Mouse (Mus musculus) skeletal muscle tissue, postnatal 0 days (tissue): ENCODE results near the gene Olfr371. TPM values are rescaled to one million over a fixed set of nuclear protein-coding genes. Genes with fewer than 3 reads are reported as not detected.

Experiments used
- polyA plus RNA-seq: library from polyadenylated mRNA; unstranded; fragments of >200 nt; fragmentation: Nextera tagmentation; extraction: Ambion mirVana; gene quantifications from 2 replicates; pipeline ENCODE4 v1.2.1, GENCODE M21; 2015

Gene Olfr371
- polyA plus RNA-seq = not detected in 2 replicates

GRCm38 (mm10) chr8:85225688-85226087, at the start of gene Olfr371:
Gene Olfr371 (plus strand): TSS chr8:85225988.

Other genes starting within 250 kb of the Olfr371 start
- 11.2 and 16.5 TPM in 2 replicates for gene Junb, start 247.3 kb upstream of the Olfr371 start, polyA plus RNA-seq
- 7.2 and 8.0 TPM in 2 replicates for gene Hook2, start 235.4 kb upstream of the Olfr371 start, polyA plus RNA-seq
- not detected in 2 replicates for gene Best2, start 211.5 kb upstream of the Olfr371 start, polyA plus RNA-seq
- 57.5 and 68.3 TPM in 2 replicates for gene Asna1, start 200.7 kb upstream of the Olfr371 start, polyA plus RNA-seq
- gene Trir, start 199.2 kb upstream of the Olfr371 start, polyA plus RNA-seq = 61.3 and 74.2 TPM in 2 replicates
- 11.4 and 12.6 TPM in 2 replicates for gene Tnpo2, start 189.1 kb upstream of the Olfr371 start, polyA plus RNA-seq
- 9.5 and 11.5 TPM in 2 replicates for gene Fbxw9, start 165.9 kb upstream of the Olfr371 start, polyA plus RNA-seq
- gene Gm5741, start 158.0 kb upstream of the Olfr371 start, polyA plus RNA-seq = not detected in 2 replicates
- gene Dhps, start 154.2 kb upstream of the Olfr371 start, polyA plus RNA-seq = 24.6 and 32.1 TPM in 2 replicates
- 66.9 and 70.6 TPM in 2 replicates for gene Wdr83os, start 145.2 kb upstream of the Olfr371 start, polyA plus RNA-seq
- 24.8 and 28.0 TPM in 2 replicates for gene Wdr83, start 144.7 kb upstream of the Olfr371 start, polyA plus RNA-seq
- 16.2 and 20.6 TPM in 2 replicates for gene Man2b1, start 142.7 kb upstream of the Olfr371 start, polyA plus RNA-seq
- 0.56 and 0.58 TPM in 2 replicates for gene Zfp791, start 102.9 kb upstream of the Olfr371 start, polyA plus RNA-seq
- not detected in 2 replicates for gene Cks1brt, start 74.1 kb upstream of the Olfr371 start, polyA plus RNA-seq
- 30.1 and 31.3 TPM in 2 replicates for gene Orc6, start 73.6 kb downstream of the Olfr371 start, polyA plus RNA-seq
- gene Vps35, start 73.8 kb downstream of the Olfr371 start, polyA plus RNA-seq = 73.6 and 78.5 TPM in 2 replicates
- gene Mylk3, start 160.4 kb downstream of the Olfr371 start, polyA plus RNA-seq = 4.8 and 4.9 TPM in 2 replicates
- 61.3 and 66.2 TPM in 2 replicates for gene 4921524J17Rik, start 206.8 kb downstream of the Olfr371 start, polyA plus RNA-seq